Mouse (Mus musculus): Measurements from ENCODE around the gene Foxp2.

GRCm38 (mm10) chr6:14885199-14885598, 15.9 kb upstream of the Foxp2 start:
- TF ChIP-seq CTCF (IDR thresholded peaks at IDR 0.05; ENCODE audit: low read depth, low read length) (no peak), GATA1 (IDR thresholded peaks at IDR 0.05; ENCODE audit: borderline replicate concordance, low read length) (no peak)
